Mouse (Mus musculus): ENCODE results near the gene Anp32b. TPM values are rescaled to one million over a fixed set of nuclear protein-coding genes. Genes with fewer than 3 reads are reported as not detected.

Gene Anp32b
- polyA plus RNA-seq, 1 experiment from 2014 or later: 387 TPM

- no peaks in the 10 kb centered on the region for H3K9me3 ChIP-seq (replicated peaks)
- peak overlapping the region; percentile 69 for H3K4me3 ChIP-seq (replicated peaks)
- H3K4me1 ChIP-seq (replicated peaks): peaks cover 34% of the 10 kb centered on the region
- peak; percentile 91 for ATAC-seq (ENCODE audit: insufficient read depth)
- under 1% methylated on average over 94 of the region's 94 CpGs for WGBS (ENCODE audit: insufficient replicate concordance)
- H3K27me3 ChIP-seq: peaks cover 12% of the 10 kb centered on the region; the same call in 1 of the 2 replicates
- peak overlapping the region; percentile 67 for H3K27ac ChIP-seq (replicated peaks)
- peak overlapping the region; percentile 100 for H3K4me2 ChIP-seq
- H3K9ac ChIP-seq: peak overlapping the region; percentile 66
- peaks cover 24% of the 10 kb centered on the region for H3K36me3 ChIP-seq (replicated peaks)
Observed at GRCm38 (mm10) chr4:46506801-46507610, 56.3 kb downstream of the Anp32b start.

- no peaks in the 10 kb centered on the region for H3K9me3 ChIP-seq (replicated peaks)
- H3K36me3 ChIP-seq (replicated peaks): peaks cover 15% of the 10 kb centered on the region
- ATAC-seq (ENCODE audit: insufficient read depth): peak; percentile 41
- no peak overlapping the region for H3K9ac ChIP-seq
- peak overlapping the region; percentile 69 for H3K4me3 ChIP-seq (replicated peaks)
- peaks cover 12% of the 10 kb centered on the region; the same call in 1 of the 2 replicates for H3K27me3 ChIP-seq
- 2% methylated on average over 16 of the region's 16 CpGs for WGBS (ENCODE audit: insufficient replicate concordance)
- peaks cover 34% of the 10 kb centered on the region for H3K4me1 ChIP-seq (replicated peaks)
- peak overlapping the region; percentile 100 for H3K4me2 ChIP-seq
- H3K27ac ChIP-seq (replicated peaks): peak overlapping the region; percentile 67
Observed at GRCm38 (mm10) chr4:46507736-46508460, 57.2 kb downstream of the Anp32b start.

- Histone ChIP-seq H3K9ac (no peak overlapping the region), H3K9me3 (replicated peaks) (no peaks in the 10 kb centered on the region), H3K4me2 (no peak overlapping the region), H3K36me3 (replicated peaks) (peaks cover 37% of the 10 kb centered on the region), H3K27ac (replicated peaks) (no peak overlapping the region), H3K27me3 (no peaks in the 10 kb centered on the region), H3K4me1 (replicated peaks) (peaks cover 6% of the 10 kb centered on the region), H3K4me3 (replicated peaks) (no peak overlapping the region)
- WGBS (ENCODE audit: insufficient replicate concordance): 69% methylated on average over 2 of the region's 2 CpGs
- no peak for ATAC-seq (ENCODE audit: insufficient read depth)
Observed at GRCm38 (mm10) chr4:46520491-46520890, 69.8 kb downstream of the Anp32b start.

- Histone ChIP-seq H3K4me1 (replicated peaks) (peaks cover 13% of the 10 kb centered on the region), H3K4me3 (replicated peaks) (no peak overlapping the region), H3K9me3 (replicated peaks) (no peaks in the 10 kb centered on the region), H3K27me3 (no peaks in the 10 kb centered on the region), H3K4me2 (no peak overlapping the region), H3K36me3 (replicated peaks) (peaks cover 37% of the 10 kb centered on the region), H3K27ac (replicated peaks) (no peak overlapping the region), H3K9ac (no peak overlapping the region)
- 66% methylated on average over 10 of the region's 10 CpGs for WGBS (ENCODE audit: insufficient replicate concordance)
- no peak for ATAC-seq (ENCODE audit: insufficient read depth)
Observed at GRCm38 (mm10) chr4:46521457-46521856, 70.8 kb downstream of the Anp32b start.

Other genes starting within 250 kb of the Anp32b start
- not detected in 2 replicates for gene Foxe1, start 107.3 kb upstream of the Anp32b start, polyA plus RNA-seq (2015; fragmentation: Nextera tagmentation; extraction: Ambion mirVana)
- gene Trmo, start 61.5 kb upstream of the Anp32b start, polyA plus RNA-seq (2015; fragmentation: Nextera tagmentation; extraction: Ambion mirVana): 8.2 and 10.5 TPM in 2 replicates
- gene Hemgn, start 37.4 kb upstream of the Anp32b start, polyA plus RNA-seq (2015; fragmentation: Nextera tagmentation; extraction: Ambion mirVana): 386 and 388 TPM in 2 replicates
- 45.1 and 51.9 TPM in 2 replicates for gene Nans, start 38.3 kb downstream of the Anp32b start, polyA plus RNA-seq (2015; fragmentation: Nextera tagmentation; extraction: Ambion mirVana)
- 7.4 and 9.3 TPM in 2 replicates for gene Trim14, start 85.2 kb downstream of the Anp32b start, polyA plus RNA-seq (2015; fragmentation: Nextera tagmentation; extraction: Ambion mirVana)
- 2.9 and 3.2 TPM in 2 replicates for gene Coro2a, start 151.3 kb downstream of the Anp32b start, polyA plus RNA-seq (2015; fragmentation: Nextera tagmentation; extraction: Ambion mirVana)
- 0.78 and 0.93 TPM in 2 replicates for gene Tbc1d2, start 199.3 kb downstream of the Anp32b start, polyA plus RNA-seq (2015; fragmentation: Nextera tagmentation; extraction: Ambion mirVana)